Mouse (Mus musculus): Measurements from ENCODE around the gene Sox4. TPM values are rescaled to one million over a fixed set of nuclear protein-coding genes. Genes with fewer than 3 reads are reported as not detected.

Gene Sox4
- total and polyA plus RNA-seq, 3 experiments, result not detected

GRCm38 (mm10) chr13:28958211-28959067 is 4.9 kb upstream of the Sox4 start:
- no peaks in the 10 kb centered on the region for H3K9me3 ChIP-seq (replicated peaks; ENCODE audit: insufficient read depth, low read length)
- no peaks in the 10 kb centered on the region for H3K4me1 ChIP-seq (ENCODE audit: control insufficient read depth in 1 of 2, insufficient read depth in 2 of 2, low read length in 2 of 2)
- H3K27ac ChIP-seq (ENCODE audit: control insufficient read depth, low read depth, low read length), result no peak overlapping the region
- no peak overlapping the region for H3K4me3 ChIP-seq (ENCODE audit: control insufficient read depth in 1 of 2, insufficient read depth in 1 of 2, low read depth in 2 of 2, low read length in 2 of 2)
- no peaks in the 10 kb centered on the region for H3K27me3 ChIP-seq (ENCODE audit: control insufficient read depth in 1 of 2, insufficient read depth in 2 of 2, low read length in 2 of 2)
- no peak overlapping the region for H3K9ac ChIP-seq (ENCODE audit: control insufficient read depth, low read depth, low read length, poor library complexity, severe bottlenecking)
- DNase-seq (ENCODE audit: low read depth, low spot score), result no peak
- H3K36me3 ChIP-seq (ENCODE audit: control insufficient read depth in 1 of 2, insufficient read depth in 2 of 2, low read length in 2 of 2), result no peaks in the 10 kb centered on the region
- no peaks in the 10 kb centered on the region for H3K79me2 ChIP-seq (ENCODE audit: control insufficient read depth, insufficient read depth, low read length, poor library complexity)
- TF ChIP-seq SIN3A (IDR thresholded peaks at IDR 0.05; ENCODE audit: low read length), result no peak
- TF ChIP-seq CHD2 (IDR thresholded peaks at IDR 0.05; ENCODE audit: low read length), result no peak
- TF ChIP-seq ETS1 (IDR thresholded peaks at IDR 0.05; ENCODE audit: low read depth, low read length), result no peak
- TF ChIP-seq MXI1 (IDR thresholded peaks at IDR 0.05; ENCODE audit: low read depth, low read length), result no peak
- TF ChIP-seq ZC3H11A (IDR thresholded peaks at IDR 0.05; ENCODE audit: low read depth, low read length), result no peak
- TF ChIP-seq GABPA (IDR thresholded peaks at IDR 0.05; ENCODE audit: low read depth, low read length), result no peak
- no peak for TF ChIP-seq TCF12 (IDR thresholded peaks at IDR 0.05; ENCODE audit: low read depth, low read length)
- TF ChIP-seq MAX (IDR thresholded peaks at IDR 0.05; ENCODE audit: low read length), result no peak
- no peak for TF ChIP-seq ZMIZ1 (IDR thresholded peaks at IDR 0.05; ENCODE audit: low read depth, low read length)
- no peak for TF ChIP-seq ZKSCAN1 (IDR thresholded peaks at IDR 0.05; ENCODE audit: low read depth, low read length)
- TF ChIP-seq RAD21 (IDR thresholded peaks at IDR 0.05; ENCODE audit: low read depth, low read length), result no peak

- Histone ChIP-seq H3K36me3 (ENCODE audit: control insufficient read depth in 1 of 2, insufficient read depth in 2 of 2, low read length in 2 of 2) (no peaks in the 10 kb centered on the region), H3K27me3 (ENCODE audit: control insufficient read depth in 1 of 2, insufficient read depth in 2 of 2, low read length in 2 of 2) (no peaks in the 10 kb centered on the region), H3K27ac (ENCODE audit: control insufficient read depth, low read depth, low read length) (no peak overlapping the region), H3K79me2 (ENCODE audit: control insufficient read depth, insufficient read depth, low read length, poor library complexity) (no peaks in the 10 kb centered on the region), H3K4me1 (ENCODE audit: control insufficient read depth in 1 of 2, insufficient read depth in 2 of 2, low read length in 2 of 2) (no peaks in the 10 kb centered on the region), H3K9me3 (replicated peaks; ENCODE audit: insufficient read depth, low read length) (no peaks in the 10 kb centered on the region), H3K9ac (ENCODE audit: control insufficient read depth, low read depth, low read length, poor library complexity, severe bottlenecking) (no peak overlapping the region), H3K4me3 (ENCODE audit: control insufficient read depth in 1 of 2, insufficient read depth in 1 of 2, low read depth in 2 of 2, low read length in 2 of 2) (no peak overlapping the region)
- no peak for DNase-seq (ENCODE audit: low read depth, low spot score)
- TF ChIP-seq CTCF (IDR thresholded peaks at IDR 0.05 in 2 of 3, conservative IDR thresholded peaks at IDR 0.05 in 1 of 3; ENCODE audit: control insufficient read depth in 1 of 3, insufficient read depth in 1 of 3, low read depth in 2 of 3, low read length in 3 of 3, poor library complexity in 1 of 3, severe bottlenecking in 1 of 3) (peak in 1 of 3 experiments; percentile 41; a peak in 3 of 6 replicates), SMC3 (IDR thresholded peaks at IDR 0.05; ENCODE audit: low read depth, low read length) (peak; percentile 21; the same call in 1 of the 2 replicates), EP300 (IDR thresholded peaks at IDR 0.05; ENCODE audit: low read depth in 1 of 2, low read length in 2 of 2) (no peak), RAD21 (IDR thresholded peaks at IDR 0.05; ENCODE audit: low read depth, low read length) (peak; percentile 1)
Observed at GRCm38 (mm10) chr13:28957765-28958164, 4.3 kb upstream of the Sox4 start.
